Mouse (Mus musculus) C2C12 (cell line): ENCODE measurements around the gene Hivep2.

Experiments used
- CEBPB ChIP-seq: IDR thresholded peaks from one replicate; pipeline ENCODE4 v1.6.1; 2011; ENCODE audit warnings: low read depth, mild to moderate bottlenecking, control low read depth, moderate library complexity
- CTCF ChIP-seq: IDR thresholded peaks from one replicate; pipeline ENCODE4 v1.5.1; 2011; ENCODE audit not compliant: control insufficient read depth, insufficient read depth, insufficient read length
- FOSL1 ChIP-seq: IDR thresholded peaks from one replicate; pipeline ENCODE4 v1.8.0; 2011; ENCODE audit warnings: mild to moderate bottlenecking, low read length; ENCODE audit not compliant: poor library complexity, insufficient read depth, severe bottlenecking
- MAX ChIP-seq: IDR thresholded peaks from one replicate; pipeline ENCODE4 v1.6.1; 2011; ENCODE audit warnings: mild to moderate bottlenecking, control low read depth
- MYOD1 ChIP-seq: IDR thresholded peaks from one replicate; pipeline ENCODE4 v1.6.1; 2011; ENCODE audit warnings: low read depth; ENCODE audit not compliant: control insufficient read depth, insufficient read length
- USF1 ChIP-seq: IDR thresholded peaks from one replicate; pipeline ENCODE4 v1.6.1; 2011; ENCODE audit warnings: low read depth, mild to moderate bottlenecking, control low read depth, moderate library complexity

- no peak for TF ChIP-seq CTCF
- TF ChIP-seq USF1 = no peak
- no peak for TF ChIP-seq MAX
- TF ChIP-seq MYOD1 = no peak
- TF ChIP-seq CEBPB = no peak
- TF ChIP-seq FOSL1 = no peak
Observed at GRCm38 (mm10) chr10:14138663-14139062, 172.8 kb downstream of the Hivep2 start.
